Mouse (Mus musculus) intestine, embryonic 15.5 days (tissue): ENCODE results near the gene Plekhm3. TPM values are rescaled to one million over a fixed set of nuclear protein-coding genes. Genes with fewer than 3 reads are reported as not detected.

Source experiments
- ATAC-seq: fragments of 200-750 bp; cut with Nextera tagmentation; 2 replicates; pipeline ENCODE4 v1.8.0; 2017; ENCODE audit warnings: moderate TSS enrichment, moderate library complexity
- H3K27ac ChIP-seq: fragments of 300-500 bp; sonication (generic); 2 replicates; pipeline ENCODE4 v1.5.1; 2015; ENCODE audit warnings: mild to moderate bottlenecking, inconsistent platforms
- H3K27me3 ChIP-seq: fragments of 300-500 bp; sonication (generic); replicated peaks from 2 replicates; pipeline ENCODE4 v1.6.1; 2015; ENCODE audit warnings: inconsistent platforms
- H3K36me3 ChIP-seq: fragments of 300-500 bp; sonication (generic); 2 replicates; pipeline ENCODE4 v1.6.1; 2015; ENCODE audit warnings: inconsistent platforms
- H3K4me1 ChIP-seq: fragments of 300-500 bp; sonication (generic); replicated peaks from 2 replicates; pipeline ENCODE4 v1.6.1; 2015; ENCODE audit warnings: inconsistent platforms
- H3K4me2 ChIP-seq: fragments of 300-500 bp; sonication (generic); replicated peaks from 2 replicates; pipeline ENCODE4 v1.6.1; 2015; ENCODE audit warnings: mild to moderate bottlenecking, inconsistent platforms
- H3K4me3 ChIP-seq: fragments of 300-500 bp; sonication (generic); replicated peaks from 2 replicates; pipeline ENCODE4 v1.5.1; 2015; ENCODE audit warnings: inconsistent platforms
- H3K9ac ChIP-seq: fragments of 300-500 bp; sonication (generic); 2 replicates; pipeline ENCODE4 v1.6.1; 2015; ENCODE audit warnings: inconsistent platforms
- H3K9me3 ChIP-seq: fragments of 300-500 bp; sonication (generic); 2 replicates; pipeline ENCODE4 v1.6.1; 2016; ENCODE audit warnings: inconsistent platforms
- WGBS: fragments of 180-500 bp; shearing (Covaris S2); methylation state at CpG from one replicate; pipeline ENCODE4 v1.1.7; 2015; 5-methylcytosine and 5-hydroxymethylcytosine counted together
- polyA plus RNA-seq: library from polyadenylated mRNA; unstranded; fragments of >200 nt; fragmentation: Nextera tagmentation; extraction: Ambion mirVana; gene quantifications from 2 replicates; pipeline ENCODE4 v1.2.1, GENCODE M21; 2015

Gene Plekhm3
- polyA plus RNA-seq, 1 experiment from 2014 or later: 4.7 TPM

- 70% methylated on average over 3 of the region's 3 CpGs for WGBS
- peaks cover 10% of the 10 kb centered on the region; the same call in 1 of the 2 replicates for H3K4me1 ChIP-seq
- H3K4me2 ChIP-seq: no peak overlapping the region
- no peak for ATAC-seq
- no peaks in the 10 kb centered on the region for H3K27me3 ChIP-seq
- H3K4me3 ChIP-seq: no peak overlapping the region
- no peaks in the 10 kb centered on the region for H3K36me3 ChIP-seq
- no peak overlapping the region for H3K27ac ChIP-seq
- H3K9me3 ChIP-seq: no peaks in the 10 kb centered on the region
- H3K9ac ChIP-seq: no peak overlapping the region
Observed at GRCm38 (mm10) chr1:64843900-64844616, 112.6 kb downstream of the Plekhm3 start.

DNA sequence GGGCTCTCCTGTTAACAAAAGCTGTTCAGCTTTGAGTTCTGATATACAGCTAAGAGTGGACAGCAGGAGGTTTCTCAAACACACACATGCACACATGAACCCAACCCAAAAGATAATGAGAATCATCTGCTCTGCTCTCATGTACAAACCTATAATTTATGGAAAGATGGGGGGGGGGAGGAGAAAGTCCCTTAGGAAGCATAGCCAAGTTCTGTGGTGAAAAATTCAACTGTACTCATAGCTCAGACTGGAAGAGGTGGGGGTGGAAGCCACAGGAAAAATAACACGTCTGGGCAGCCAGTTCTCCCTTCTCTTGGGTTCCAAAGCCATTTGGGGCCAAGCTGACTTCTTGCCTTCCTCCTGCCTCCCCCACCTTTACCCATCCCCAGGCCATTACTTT, 115.7 kb downstream of the Plekhm3 start:
- WGBS: 32% methylated on average over 1 of the region's 1 CpGs
- no peaks in the 10 kb centered on the region for H3K36me3 ChIP-seq
- no peak overlapping the region for H3K4me3 ChIP-seq
- H3K9me3 ChIP-seq: no peaks in the 10 kb centered on the region
- no peak overlapping the region for H3K4me2 ChIP-seq
- H3K9ac ChIP-seq: no peak overlapping the region
- ATAC-seq: no peak
- H3K27ac ChIP-seq: no peak overlapping the region
- 0 out of 2 replicates have a peak, but pooled peaks cover 2% of the 10 kb centered on the region for H3K4me1 ChIP-seq
- no peaks in the 10 kb centered on the region for H3K27me3 ChIP-seq

DNA sequence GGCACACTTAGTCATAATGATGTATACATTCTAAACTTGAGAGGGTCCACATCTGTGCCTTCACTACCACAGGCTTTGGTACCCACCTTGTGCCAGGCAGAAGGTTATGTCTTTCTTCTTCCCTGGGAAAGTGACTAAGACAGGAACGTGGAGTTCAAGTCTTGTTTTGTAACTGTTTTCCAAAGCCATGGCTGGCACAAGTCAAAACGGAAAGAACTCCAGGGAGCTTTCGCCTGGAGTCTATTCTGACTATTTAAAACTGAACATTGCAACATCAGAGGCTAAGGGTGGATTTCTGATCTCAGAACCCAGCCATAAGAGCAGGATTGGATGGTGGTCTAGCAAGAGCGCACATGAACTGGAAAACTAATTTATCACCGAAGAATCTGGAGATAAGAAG, 120.0 kb downstream of the Plekhm3 start:
- H3K4me1 ChIP-seq: 0 out of 2 replicates have a peak, but pooled peaks cover 2% of the 10 kb centered on the region
- no peak for ATAC-seq
- no peak overlapping the region for H3K27ac ChIP-seq
- no peaks in the 10 kb centered on the region for H3K36me3 ChIP-seq
- H3K9me3 ChIP-seq: no peaks in the 10 kb centered on the region
- no peak overlapping the region for H3K9ac ChIP-seq
- no peaks in the 10 kb centered on the region for H3K27me3 ChIP-seq
- no peak overlapping the region for H3K4me2 ChIP-seq
- WGBS: 88% methylated on average over 5 of the region's 5 CpGs
- no peak overlapping the region for H3K4me3 ChIP-seq

DNA sequence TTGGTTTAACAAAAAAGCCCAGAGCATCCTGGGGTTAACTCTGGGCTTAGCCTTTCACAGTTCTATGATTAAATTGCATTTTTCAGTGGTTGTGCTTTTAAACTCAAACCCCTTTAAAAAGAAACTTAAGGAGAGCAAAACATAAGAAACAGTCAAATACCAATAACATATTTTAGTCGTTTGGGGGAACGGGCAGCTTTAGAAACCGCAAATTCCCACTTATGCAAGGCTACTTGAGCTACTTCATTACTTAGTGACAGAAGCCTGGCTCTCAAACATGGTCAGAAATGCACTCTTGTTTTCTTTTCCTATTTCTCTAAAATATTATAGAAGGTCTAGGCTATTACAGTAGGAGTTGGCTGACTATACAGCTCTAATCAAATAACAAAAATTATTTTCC, 120.5 kb downstream of the Plekhm3 start:
- ATAC-seq: no peak
- Histone ChIP-seq H3K27me3 (no peaks in the 10 kb centered on the region), H3K4me1 (0 out of 2 replicates have a peak, but pooled peaks cover 1% of the 10 kb centered on the region), H3K4me3 (no peak overlapping the region), H3K27ac (no peak overlapping the region), H3K9ac (no peak overlapping the region), H3K4me2 (no peak overlapping the region), H3K9me3 (no peaks in the 10 kb centered on the region), H3K36me3 (no peaks in the 10 kb centered on the region)
- WGBS: 73% methylated on average over 3 of the region's 3 CpGs

- Histone ChIP-seq H3K4me1 (0 out of 2 replicates have a peak, but pooled peaks cover 2% of the 10 kb centered on the region), H3K4me3 (no peak overlapping the region), H3K27ac (no peak overlapping the region), H3K9ac (no peak overlapping the region), H3K9me3 (no peaks in the 10 kb centered on the region), H3K27me3 (no peaks in the 10 kb centered on the region), H3K4me2 (no peak overlapping the region), H3K36me3 (no peaks in the 10 kb centered on the region)
- peak; percentile 55 for ATAC-seq
- 48% methylated on average over 2 of the region's 2 CpGs for WGBS
Observed at GRCm38 (mm10) chr1:64831552-64831951, 125.1 kb downstream of the Plekhm3 start.

GRCm38 (mm10) chr1:64827434-64827833, 129.2 kb downstream of the Plekhm3 start:
- no peak for ATAC-seq
- H3K27ac ChIP-seq: no peak overlapping the region
- no peaks in the 10 kb centered on the region for H3K36me3 ChIP-seq
- H3K9me3 ChIP-seq: no peaks in the 10 kb centered on the region
- 84% methylated on average over 5 of the region's 5 CpGs for WGBS
- no peak overlapping the region for H3K4me3 ChIP-seq
- H3K27me3 ChIP-seq: no peaks in the 10 kb centered on the region
- H3K4me2 ChIP-seq: no peak overlapping the region
- H3K9ac ChIP-seq: no peak overlapping the region
- 0 out of 2 replicates have a peak, but pooled peaks cover 2% of the 10 kb centered on the region for H3K4me1 ChIP-seq

DNA sequence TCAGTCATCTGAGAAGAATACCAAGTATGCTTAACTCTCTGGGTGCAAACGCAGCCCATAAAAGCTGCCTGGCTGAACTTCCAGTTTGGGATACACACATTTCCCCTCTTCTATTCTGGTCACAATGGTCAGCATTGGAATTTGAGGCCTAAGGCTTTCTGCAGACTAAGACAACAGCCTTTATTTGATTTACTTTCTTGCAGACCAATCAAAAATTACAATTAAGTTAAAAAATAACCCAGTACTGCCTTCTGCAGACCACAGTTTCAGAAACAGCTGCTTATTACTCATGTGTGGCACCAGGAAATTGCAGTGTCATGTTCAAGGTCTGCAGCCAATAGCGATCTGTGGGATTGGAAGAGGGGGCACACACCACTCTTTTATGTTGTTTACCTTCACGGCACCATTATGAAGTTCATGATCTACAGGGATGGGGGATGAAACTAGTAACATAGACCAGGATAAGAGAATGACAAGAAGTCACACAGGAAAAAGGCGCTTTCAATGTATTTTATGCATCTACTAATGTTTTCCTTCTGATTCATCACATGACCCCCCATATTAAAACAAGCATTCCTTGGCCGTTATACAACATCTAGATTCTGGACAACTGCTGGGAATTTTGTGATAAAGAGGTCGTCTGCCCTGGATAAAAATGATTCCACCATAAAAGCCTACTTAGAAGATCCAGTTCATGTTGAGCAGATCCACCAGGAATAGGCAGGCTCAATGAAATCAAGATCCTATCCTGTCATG, 130.1 kb downstream of the Plekhm3 start:
- H3K9ac ChIP-seq: no peak overlapping the region
- no peak overlapping the region for H3K27ac ChIP-seq
- no peaks in the 10 kb centered on the region for H3K36me3 ChIP-seq
- H3K4me1 ChIP-seq: 0 out of 2 replicates have a peak, but pooled peaks cover 2% of the 10 kb centered on the region
- no peaks in the 10 kb centered on the region for H3K9me3 ChIP-seq
- no peak overlapping the region for H3K4me2 ChIP-seq
- 45% methylated on average over 6 of the region's 6 CpGs for WGBS
- H3K4me3 ChIP-seq: no peak overlapping the region
- ATAC-seq: peak; percentile 77
- no peaks in the 10 kb centered on the region for H3K27me3 ChIP-seq

DNA sequence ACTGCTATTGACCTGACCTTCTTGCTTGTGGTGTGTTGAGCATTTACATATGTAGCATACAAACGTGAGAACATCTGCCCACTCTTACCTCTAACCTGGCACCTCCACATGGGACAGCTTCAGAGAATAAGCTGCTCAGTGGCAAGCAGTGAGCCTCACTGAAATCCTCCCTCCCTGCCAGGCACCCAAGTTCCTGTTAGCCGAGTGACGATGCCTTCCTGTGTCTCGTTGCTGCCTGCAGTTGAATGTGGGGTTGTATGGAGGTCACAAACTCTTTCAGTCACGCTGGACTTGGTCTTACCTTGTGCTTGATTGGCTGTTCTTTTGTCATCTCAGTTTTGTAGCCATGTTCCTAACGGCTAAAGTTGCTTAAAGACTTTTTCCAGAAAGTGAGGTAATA, 133.1 kb downstream of the Plekhm3 start:
- 56% methylated on average over 6 of the region's 6 CpGs for WGBS

DNA sequence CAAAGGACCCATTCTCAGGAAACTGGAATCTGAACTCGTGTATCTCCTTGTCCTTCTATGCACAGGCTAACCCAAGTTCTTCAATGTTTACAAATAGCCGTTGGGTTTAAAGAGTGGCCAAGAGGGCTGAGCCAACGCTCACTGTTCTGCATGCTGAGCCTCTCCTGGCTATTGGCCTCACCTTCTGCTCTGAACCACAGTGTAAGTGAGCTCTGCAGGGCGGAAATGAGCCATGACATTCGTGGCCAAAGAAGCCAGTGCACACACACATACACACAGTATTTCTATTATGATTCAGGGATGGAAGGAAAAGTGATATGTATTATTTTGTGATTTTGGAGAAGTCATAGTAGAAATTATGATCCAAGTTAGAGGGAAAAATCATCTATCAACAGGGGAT, 138.9 kb downstream of the Plekhm3 start:
- no peak overlapping the region for H3K27ac ChIP-seq
- no peak for ATAC-seq
- H3K9me3 ChIP-seq: no peaks in the 10 kb centered on the region
- no peaks in the 10 kb centered on the region for H3K36me3 ChIP-seq
- H3K4me2 ChIP-seq: no peak overlapping the region
- H3K4me1 ChIP-seq: no peaks in the 10 kb centered on the region
- H3K27me3 ChIP-seq: no peaks in the 10 kb centered on the region
- no peak overlapping the region for H3K9ac ChIP-seq
- no peak overlapping the region for H3K4me3 ChIP-seq
- 66% methylated on average over 5 of the region's 5 CpGs for WGBS

More for the DNA sequence above, 133.1 kb downstream of the Plekhm3 start:
- Histone ChIP-seq H3K9ac (no peak overlapping the region), H3K27me3 (no peaks in the 10 kb centered on the region), H3K4me3 (no peak overlapping the region), H3K4me1 (no peaks in the 10 kb centered on the region), H3K9me3 (no peaks in the 10 kb centered on the region), H3K27ac (no peak overlapping the region), H3K36me3 (no peaks in the 10 kb centered on the region), H3K4me2 (no peak overlapping the region)
- ATAC-seq: no peak

- H3K27me3 ChIP-seq: no peaks in the 10 kb centered on the region
- H3K9ac ChIP-seq: no peak overlapping the region
- 94% methylated on average over 2 of the region's 2 CpGs for WGBS
- ATAC-seq: no peak
- no peak overlapping the region for H3K4me2 ChIP-seq
- no peaks in the 10 kb centered on the region for H3K36me3 ChIP-seq
- no peaks in the 10 kb centered on the region for H3K4me1 ChIP-seq
- H3K27ac ChIP-seq: no peak overlapping the region
- H3K4me3 ChIP-seq: no peak overlapping the region
- no peaks in the 10 kb centered on the region for H3K9me3 ChIP-seq
Observed at GRCm38 (mm10) chr1:64813182-64813581, 143.4 kb downstream of the Plekhm3 start.

DNA sequence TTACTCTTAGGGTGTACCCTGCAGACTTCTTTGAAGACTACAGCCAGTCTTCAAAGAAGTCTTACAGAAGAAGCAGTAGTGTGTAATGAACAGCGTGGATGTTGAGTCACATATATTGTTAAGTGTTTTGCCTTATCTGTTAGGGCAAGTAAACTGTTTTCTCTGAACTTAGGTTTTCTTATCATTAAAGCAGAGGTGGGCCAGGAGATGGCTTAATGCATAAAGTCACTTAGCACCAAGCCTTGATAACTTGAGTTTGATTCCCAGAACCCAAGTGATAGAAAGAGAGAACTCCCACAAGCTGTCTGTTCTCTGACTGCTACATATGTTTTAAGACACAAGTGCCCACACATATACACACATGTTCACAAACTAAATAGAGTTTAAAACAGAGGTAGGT, 144.7 kb downstream of the Plekhm3 start:
- Histone ChIP-seq H3K4me1 (no peaks in the 10 kb centered on the region), H3K9ac (no peak overlapping the region), H3K27ac (no peak overlapping the region), H3K36me3 (no peaks in the 10 kb centered on the region), H3K9me3 (no peaks in the 10 kb centered on the region), H3K4me3 (no peak overlapping the region), H3K27me3 (no peaks in the 10 kb centered on the region), H3K4me2 (no peak overlapping the region)
- WGBS: 79% methylated on average over 1 of the region's 1 CpGs
- no peak for ATAC-seq

GRCm38 (mm10) chr1:64809085-64809484, 147.5 kb downstream of the Plekhm3 start:
- H3K4me3 ChIP-seq: no peak overlapping the region
- no peak overlapping the region for H3K4me2 ChIP-seq
- no peaks in the 10 kb centered on the region for H3K4me1 ChIP-seq
- no peaks in the 10 kb centered on the region for H3K36me3 ChIP-seq
- peak overlapping the region; percentile 41; the same call in 1 of the 2 replicates for H3K27ac ChIP-seq
- no peaks in the 10 kb centered on the region for H3K9me3 ChIP-seq
- no peak overlapping the region for H3K9ac ChIP-seq
- H3K27me3 ChIP-seq: no peaks in the 10 kb centered on the region
- 51% methylated on average over 2 of the region's 2 CpGs for WGBS
- peak; percentile 85 for ATAC-seq
